Mouse (Mus musculus): ENCODE results near the gene Ppfibp2. TPM values are rescaled to one million over a fixed set of nuclear protein-coding genes. Genes with fewer than 3 reads are reported as not detected.

Gene Ppfibp2
- polyA plus RNA-seq, 1 experiment from 2014 or later = 1.5 TPM

DNA sequence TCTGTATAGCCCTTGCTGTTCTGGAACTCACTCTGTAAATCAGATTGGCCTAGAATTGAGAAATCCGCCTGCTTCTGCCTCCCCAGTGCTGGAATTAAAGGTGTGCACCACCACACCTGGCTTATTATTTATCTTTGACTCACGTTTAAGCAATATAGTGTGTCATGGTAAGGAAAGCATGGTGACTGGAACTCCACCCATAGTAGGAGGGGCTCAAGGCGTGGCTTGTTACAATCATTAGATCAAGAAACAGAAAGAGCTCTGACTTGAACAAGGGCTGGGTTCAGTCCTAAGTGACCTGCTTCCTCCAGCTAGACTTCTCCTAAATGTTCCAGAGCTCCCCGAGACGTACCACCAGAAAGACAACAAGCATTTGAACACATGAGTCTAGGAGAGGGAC is 105.6 kb downstream of the Ppfibp2 start:
- WGBS = 79% methylated on average over 5 of the region's 5 CpGs
- no peaks in the 10 kb centered on the region for H3K27me3 ChIP-seq (replicated peaks; ENCODE audit: control insufficient read depth, insufficient read depth, low read length)
- H3K9me3 ChIP-seq (ENCODE audit: control insufficient read depth, low read length) = no peaks in the 10 kb centered on the region
- no peak overlapping the region for H3K4me2 ChIP-seq (ENCODE audit: low read length)
- H3K36me3 ChIP-seq (ENCODE audit: control insufficient read depth, insufficient read depth) = no peaks in the 10 kb centered on the region
- H3K27ac ChIP-seq (ENCODE audit: low read length) = no peak overlapping the region
- H3K9ac ChIP-seq (replicated peaks; ENCODE audit: low read depth, low read length) = no peak overlapping the region
- no peak overlapping the region for H3K4me3 ChIP-seq (replicated peaks; ENCODE audit: low read length)
- H3K4me1 ChIP-seq (replicated peaks; ENCODE audit: control insufficient read depth, insufficient read depth, low read length) = no peaks in the 10 kb centered on the region
- no peak for ATAC-seq

DNA sequence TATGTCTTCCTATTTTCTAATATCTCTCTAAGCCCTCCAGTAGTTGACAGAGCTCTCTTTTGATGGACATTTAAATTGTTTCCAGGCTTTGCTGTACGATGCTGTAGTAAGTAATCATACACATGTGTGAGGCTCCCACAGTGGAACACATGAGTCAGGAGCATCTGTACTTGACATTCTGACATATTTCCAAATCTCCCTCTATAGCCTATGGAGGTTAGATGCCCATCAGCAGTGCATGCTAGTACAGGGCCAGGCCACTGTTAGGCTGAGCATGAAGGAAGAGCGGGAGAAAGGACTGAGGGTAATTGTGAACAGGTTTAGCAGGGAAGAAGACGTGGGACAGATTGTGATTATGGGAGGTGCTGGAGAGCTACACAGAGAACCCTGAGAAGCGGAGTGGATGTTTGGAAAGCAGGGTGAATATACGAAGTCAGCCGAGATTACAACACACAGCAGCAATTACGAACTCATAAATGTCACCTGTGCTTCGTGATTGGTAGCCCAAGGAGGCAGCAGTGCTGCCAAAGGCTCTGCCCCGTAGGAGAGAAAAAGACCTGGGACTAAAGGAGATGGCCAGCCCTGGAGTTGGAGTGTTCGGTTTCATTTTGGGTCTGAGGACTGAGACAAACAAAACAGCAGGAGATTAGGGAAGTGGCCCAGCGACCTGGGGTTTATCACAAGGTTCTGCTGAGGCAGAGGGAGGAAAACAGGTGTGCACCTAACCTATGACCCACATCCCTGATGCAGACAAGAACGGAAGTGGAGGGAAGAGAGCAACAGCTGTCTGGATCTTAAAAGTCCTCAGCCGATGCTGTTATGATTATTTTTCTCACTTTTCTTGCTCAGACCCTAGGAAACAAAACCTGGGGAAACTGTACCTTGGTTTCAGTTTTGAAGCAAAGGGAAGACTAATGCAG is 107.7 kb downstream of the Ppfibp2 start:
- no peaks in the 10 kb centered on the region for H3K4me1 ChIP-seq (replicated peaks; ENCODE audit: control insufficient read depth, insufficient read depth, low read length)
- H3K36me3 ChIP-seq (ENCODE audit: control insufficient read depth, insufficient read depth) = no peaks in the 10 kb centered on the region
- H3K9me3 ChIP-seq (ENCODE audit: control insufficient read depth, low read length) = no peaks in the 10 kb centered on the region
- WGBS = 73% methylated on average over 13 of the region's 13 CpGs
- no peak overlapping the region for H3K4me2 ChIP-seq (ENCODE audit: low read length)
- no peak overlapping the region for H3K27ac ChIP-seq (ENCODE audit: low read length)
- no peak overlapping the region for H3K9ac ChIP-seq (replicated peaks; ENCODE audit: low read depth, low read length)
- no peaks in the 10 kb centered on the region for H3K27me3 ChIP-seq (replicated peaks; ENCODE audit: control insufficient read depth, insufficient read depth, low read length)
- ATAC-seq = no peak
- no peak overlapping the region for H3K4me3 ChIP-seq (replicated peaks; ENCODE audit: low read length)

GRCm38 (mm10) chr7:107705941-107706340 is 110.9 kb downstream of the Ppfibp2 start:
- WGBS = 52% methylated on average over 5 of the region's 5 CpGs
- H3K4me1 ChIP-seq (replicated peaks; ENCODE audit: control insufficient read depth, insufficient read depth, low read length) = peaks cover 6% of the 10 kb centered on the region
- H3K9me3 ChIP-seq (ENCODE audit: control insufficient read depth, low read length) = no peaks in the 10 kb centered on the region
- no peak overlapping the region for H3K4me2 ChIP-seq (ENCODE audit: low read length)
- no peak overlapping the region for H3K9ac ChIP-seq (replicated peaks; ENCODE audit: low read depth, low read length)
- no peak for ATAC-seq
- H3K4me3 ChIP-seq (replicated peaks; ENCODE audit: low read length) = no peak overlapping the region
- H3K27ac ChIP-seq (ENCODE audit: low read length) = no peak overlapping the region
- no peaks in the 10 kb centered on the region for H3K36me3 ChIP-seq (ENCODE audit: control insufficient read depth, insufficient read depth)
- no peaks in the 10 kb centered on the region for H3K27me3 ChIP-seq (replicated peaks; ENCODE audit: control insufficient read depth, insufficient read depth, low read length)

DNA sequence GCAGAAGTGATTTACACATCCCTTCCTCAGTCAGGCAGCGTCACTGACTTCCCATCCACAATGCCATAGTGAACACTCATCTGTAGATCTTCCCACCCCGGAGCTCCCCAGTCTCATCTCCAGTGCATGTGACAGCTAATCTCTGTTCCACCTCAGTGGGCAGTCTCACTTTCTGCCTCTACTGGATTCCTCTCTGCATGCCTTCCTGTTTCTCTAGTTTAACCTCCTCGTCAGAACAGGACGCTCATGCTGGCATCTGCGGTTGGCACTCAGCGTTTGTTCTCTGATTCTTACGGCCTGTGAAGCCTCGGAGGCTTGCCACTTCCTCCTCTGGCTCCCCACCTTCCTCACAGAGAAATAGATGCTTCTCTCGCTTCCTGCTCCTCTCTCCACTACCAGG is 112.6 kb downstream of the Ppfibp2 start:
- peaks cover 8% of the 10 kb centered on the region for H3K4me1 ChIP-seq (replicated peaks; ENCODE audit: control insufficient read depth, insufficient read depth, low read length)
- H3K4me2 ChIP-seq (ENCODE audit: low read length) = no peak overlapping the region
- 79% methylated on average over 9 of the region's 9 CpGs for WGBS
- H3K9me3 ChIP-seq (ENCODE audit: control insufficient read depth, low read length) = no peaks in the 10 kb centered on the region
- H3K9ac ChIP-seq (replicated peaks; ENCODE audit: low read depth, low read length) = no peak overlapping the region
- no peak for ATAC-seq
- H3K36me3 ChIP-seq (ENCODE audit: control insufficient read depth, insufficient read depth) = no peaks in the 10 kb centered on the region
- H3K27ac ChIP-seq (ENCODE audit: low read length) = no peak overlapping the region
- no peaks in the 10 kb centered on the region for H3K27me3 ChIP-seq (replicated peaks; ENCODE audit: control insufficient read depth, insufficient read depth, low read length)
- H3K4me3 ChIP-seq (replicated peaks; ENCODE audit: low read length) = no peak overlapping the region

GRCm38 (mm10) chr7:107708491-107709112 is 113.6 kb downstream of the Ppfibp2 start:
- H3K9ac ChIP-seq (replicated peaks; ENCODE audit: low read depth, low read length) = no peak overlapping the region
- H3K27ac ChIP-seq (ENCODE audit: low read length) = no peak overlapping the region
- peaks cover 9% of the 10 kb centered on the region for H3K4me1 ChIP-seq (replicated peaks; ENCODE audit: control insufficient read depth, insufficient read depth, low read length)
- peak overlapping the region; percentile 38 for H3K4me2 ChIP-seq (ENCODE audit: low read length)
- WGBS = 5% methylated on average over 10 of the region's 10 CpGs
- ATAC-seq = peak; percentile 88
- H3K27me3 ChIP-seq (replicated peaks; ENCODE audit: control insufficient read depth, insufficient read depth, low read length) = no peaks in the 10 kb centered on the region
- H3K4me3 ChIP-seq (replicated peaks; ENCODE audit: low read length) = peak overlapping the region; percentile 23; the same call in 1 of the 2 replicates
- no peaks in the 10 kb centered on the region for H3K9me3 ChIP-seq (ENCODE audit: control insufficient read depth, low read length)
- H3K36me3 ChIP-seq (ENCODE audit: control insufficient read depth, insufficient read depth) = no peaks in the 10 kb centered on the region

- H3K9ac ChIP-seq (replicated peaks; ENCODE audit: low read depth, low read length) = no peak overlapping the region
- no peaks in the 10 kb centered on the region for H3K36me3 ChIP-seq (ENCODE audit: control insufficient read depth, insufficient read depth)
- H3K9me3 ChIP-seq (ENCODE audit: control insufficient read depth, low read length) = no peaks in the 10 kb centered on the region
- ATAC-seq = peak; percentile 67
- H3K4me1 ChIP-seq (replicated peaks; ENCODE audit: control insufficient read depth, insufficient read depth, low read length) = peaks cover 9% of the 10 kb centered on the region
- WGBS = 48% methylated on average over 6 of the region's 6 CpGs
- no peaks in the 10 kb centered on the region for H3K27me3 ChIP-seq (replicated peaks; ENCODE audit: control insufficient read depth, insufficient read depth, low read length)
- no peak overlapping the region for H3K4me3 ChIP-seq (replicated peaks; ENCODE audit: low read length)
- H3K4me2 ChIP-seq (ENCODE audit: low read length) = no peak overlapping the region
- no peak overlapping the region for H3K27ac ChIP-seq (ENCODE audit: low read length)
These were observed 117.7 kb downstream of the Ppfibp2 start for GRCm38 (mm10) chr7:107712743-107713142.

DNA sequence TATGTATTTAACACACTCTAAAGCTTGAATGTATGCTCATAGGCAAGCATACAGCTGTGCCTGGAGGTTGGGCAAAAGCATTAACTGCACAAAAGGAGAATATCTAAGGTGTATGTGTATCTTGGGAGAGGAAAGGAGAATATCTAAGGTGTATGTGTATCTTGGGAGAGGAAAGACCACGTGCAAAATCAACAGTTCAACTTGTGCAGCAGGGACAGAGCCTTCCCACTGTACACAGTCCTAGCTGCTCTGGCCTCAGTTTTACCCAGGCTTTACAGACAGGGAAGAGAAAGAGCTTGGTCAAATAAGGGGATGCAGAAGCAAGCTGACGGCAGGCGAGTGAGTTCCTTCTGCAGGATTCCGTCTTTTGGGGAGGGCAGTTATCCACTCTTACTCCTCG is 119.1 kb downstream of the Ppfibp2 start:
- Histone ChIP-seq H3K4me2 (ENCODE audit: low read length) (no peak overlapping the region), H3K27ac (ENCODE audit: low read length) (no peak overlapping the region), H3K27me3 (replicated peaks; ENCODE audit: control insufficient read depth, insufficient read depth, low read length) (no peaks in the 10 kb centered on the region), H3K36me3 (ENCODE audit: control insufficient read depth, insufficient read depth) (no peaks in the 10 kb centered on the region), H3K9me3 (ENCODE audit: control insufficient read depth, low read length) (no peaks in the 10 kb centered on the region), H3K4me1 (replicated peaks; ENCODE audit: control insufficient read depth, insufficient read depth, low read length) (0 out of 2 replicates have a peak, but pooled peaks cover 3% of the 10 kb centered on the region), H3K4me3 (replicated peaks; ENCODE audit: low read length) (no peak overlapping the region), H3K9ac (replicated peaks; ENCODE audit: low read depth, low read length) (no peak overlapping the region)
- no peak for ATAC-seq
- WGBS = 91% methylated on average over 5 of the region's 5 CpGs

DNA sequence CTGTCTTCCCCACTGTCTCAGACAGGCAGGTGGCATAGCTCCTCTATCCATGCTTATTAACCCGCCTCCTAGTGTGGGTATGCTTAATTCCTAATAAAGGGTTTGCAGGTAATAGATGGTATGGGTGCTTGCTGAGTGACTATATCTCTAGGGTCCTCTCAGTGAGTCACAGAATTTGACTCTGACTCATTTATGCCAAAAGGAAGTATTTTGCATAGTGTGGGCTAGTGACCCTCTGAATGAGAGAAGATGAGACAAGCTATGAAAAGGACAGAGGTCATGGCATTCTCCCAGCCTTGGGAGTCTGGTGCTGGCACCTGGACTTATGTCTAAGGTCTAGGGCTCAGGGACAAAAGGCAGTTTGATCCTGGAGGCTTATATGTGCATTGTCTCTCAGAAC is 125.8 kb downstream of the Ppfibp2 start:
- ATAC-seq = no peak
- H3K27me3 ChIP-seq (replicated peaks; ENCODE audit: control insufficient read depth, insufficient read depth, low read length) = no peaks in the 10 kb centered on the region
- H3K36me3 ChIP-seq (ENCODE audit: control insufficient read depth, insufficient read depth) = no peaks in the 10 kb centered on the region
- 93% methylated on average over 1 of the region's 1 CpGs for WGBS
- no peaks in the 10 kb centered on the region for H3K4me1 ChIP-seq (replicated peaks; ENCODE audit: control insufficient read depth, insufficient read depth, low read length)
- H3K4me2 ChIP-seq (ENCODE audit: low read length) = no peak overlapping the region
- no peak overlapping the region for H3K27ac ChIP-seq (ENCODE audit: low read length)
- no peak overlapping the region for H3K4me3 ChIP-seq (replicated peaks; ENCODE audit: low read length)
- H3K9ac ChIP-seq (replicated peaks; ENCODE audit: low read depth, low read length) = no peak overlapping the region
- H3K9me3 ChIP-seq (ENCODE audit: control insufficient read depth, low read length) = no peaks in the 10 kb centered on the region

DNA sequence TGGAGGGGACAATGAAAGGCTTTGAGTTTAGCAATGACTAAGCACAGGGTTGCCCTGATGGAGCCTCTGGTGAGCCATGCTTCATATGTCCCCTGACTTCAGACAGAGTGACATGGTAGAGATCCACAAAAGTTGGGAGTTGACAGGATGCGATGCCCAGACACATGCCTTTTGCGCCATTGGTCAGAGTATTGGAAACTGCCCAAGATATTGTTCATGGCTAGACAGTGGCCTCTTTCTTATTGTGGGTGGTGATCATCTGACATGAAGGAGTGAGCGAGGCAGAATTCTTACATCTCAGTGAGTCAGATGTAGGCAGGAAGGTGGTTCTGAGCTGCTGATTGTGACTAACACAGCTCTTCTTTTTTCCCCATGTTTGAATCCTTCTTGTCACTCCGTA is 127.5 kb downstream of the Ppfibp2 start:
- no peak for ATAC-seq
- H3K9ac ChIP-seq (replicated peaks; ENCODE audit: low read depth, low read length) = no peak overlapping the region
- no peak overlapping the region for H3K27ac ChIP-seq (ENCODE audit: low read length)
- H3K4me3 ChIP-seq (replicated peaks; ENCODE audit: low read length) = no peak overlapping the region
- no peaks in the 10 kb centered on the region for H3K27me3 ChIP-seq (replicated peaks; ENCODE audit: control insufficient read depth, insufficient read depth, low read length)
- 0 out of 2 replicates have a peak, but pooled peaks cover 2% of the 10 kb centered on the region for H3K9me3 ChIP-seq (ENCODE audit: control insufficient read depth, low read length)
- no peaks in the 10 kb centered on the region for H3K36me3 ChIP-seq (ENCODE audit: control insufficient read depth, insufficient read depth)
- H3K4me1 ChIP-seq (replicated peaks; ENCODE audit: control insufficient read depth, insufficient read depth, low read length) = no peaks in the 10 kb centered on the region
- WGBS = 97% methylated on average over 4 of the region's 4 CpGs
- H3K4me2 ChIP-seq (ENCODE audit: low read length) = no peak overlapping the region
